Mouse (Mus musculus): ENCODE measurements at regions not wholly inside any gene's neighbourhood (a gene's known extent, or its start where the extent isn't known, plus 50 kb on each side); places are given as distances from the start of the nearest gene placed in this dataset.

- no peak overlapping the region for H3K27ac ChIP-seq (ENCODE audit: insufficient read depth, low read length)
- H3K4me3 ChIP-seq (ENCODE audit: insufficient read depth, low read length), result no peak overlapping the region
- no peaks in the 10 kb centered on the region for H3K4me1 ChIP-seq (ENCODE audit: control insufficient read depth, insufficient read depth, low read length)
- TF ChIP-seq CTCF (IDR thresholded peaks at IDR 0.05; ENCODE audit: extremely low read depth, insufficient read depth, low read length), result no peak
- TF ChIP-seq POLR2A (IDR thresholded peaks at IDR 0.05; ENCODE audit: extremely low read depth, insufficient read depth, low read length), result no peak
These were observed 519.1 kb upstream of the A1bg start for GRCm38 (mm10) chr15:61441734-61442398.

DNA sequence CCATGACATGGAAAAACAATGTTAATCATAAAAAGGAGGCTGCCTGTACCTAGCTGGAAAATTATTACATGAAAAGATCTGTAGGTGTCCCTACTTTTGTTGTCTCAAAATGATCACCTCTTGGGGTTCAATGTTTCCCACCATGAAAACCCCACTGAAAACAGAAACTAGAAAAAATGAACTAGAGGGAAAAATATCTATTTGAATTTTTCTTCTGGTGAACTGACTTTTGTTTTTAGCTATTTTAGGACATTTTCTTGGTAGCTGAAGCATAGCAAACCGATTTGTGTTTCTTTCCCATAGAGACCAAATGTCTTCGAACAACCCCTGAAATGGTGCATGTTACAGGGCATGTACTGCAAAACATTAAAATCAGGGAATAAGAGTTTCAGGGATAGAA lies 518.2 kb upstream of the A1bg start:
- Histone ChIP-seq H3K27ac (ENCODE audit: insufficient read depth, low read length) (no peak overlapping the region), H3K4me3 (ENCODE audit: insufficient read depth, low read length) (no peak overlapping the region)
- no peak for TF ChIP-seq CTCF (IDR thresholded peaks at IDR 0.05; ENCODE audit: extremely low read depth, insufficient read depth, low read length)
- no peak for TF ChIP-seq POLR2A (IDR thresholded peaks at IDR 0.05; ENCODE audit: extremely low read depth, insufficient read depth, low read length)

GRCm38 (mm10) chr15:61440284-61440683 lies 517.5 kb upstream of the A1bg start:
- Histone ChIP-seq H3K4me3 (ENCODE audit: insufficient read depth, low read length) (no peak overlapping the region), H3K4me1 (ENCODE audit: control insufficient read depth, insufficient read depth, low read length) (no peaks in the 10 kb centered on the region), H3K27ac (ENCODE audit: insufficient read depth, low read length) (no peak overlapping the region)
- no peak for TF ChIP-seq CTCF (IDR thresholded peaks at IDR 0.05; ENCODE audit: extremely low read depth, insufficient read depth, low read length)
- TF ChIP-seq POLR2A (IDR thresholded peaks at IDR 0.05; ENCODE audit: extremely low read depth, insufficient read depth, low read length), result no peak

More for the DNA sequence above, 518.2 kb upstream of the A1bg start:
- H3K4me1 ChIP-seq (ENCODE audit: control insufficient read depth, insufficient read depth, low read length), result no peaks in the 10 kb centered on the region

GRCm38 (mm10) chr15:61439623-61440170 lies 516.9 kb upstream of the A1bg start:
- no peak for TF ChIP-seq CTCF (IDR thresholded peaks at IDR 0.05; ENCODE audit: extremely low read depth, insufficient read depth, low read length)
- no peak for TF ChIP-seq POLR2A (IDR thresholded peaks at IDR 0.05; ENCODE audit: extremely low read depth, insufficient read depth, low read length)
- Histone ChIP-seq H3K27ac (ENCODE audit: insufficient read depth, low read length) (no peak overlapping the region), H3K4me3 (ENCODE audit: insufficient read depth, low read length) (no peak overlapping the region)

DNA sequence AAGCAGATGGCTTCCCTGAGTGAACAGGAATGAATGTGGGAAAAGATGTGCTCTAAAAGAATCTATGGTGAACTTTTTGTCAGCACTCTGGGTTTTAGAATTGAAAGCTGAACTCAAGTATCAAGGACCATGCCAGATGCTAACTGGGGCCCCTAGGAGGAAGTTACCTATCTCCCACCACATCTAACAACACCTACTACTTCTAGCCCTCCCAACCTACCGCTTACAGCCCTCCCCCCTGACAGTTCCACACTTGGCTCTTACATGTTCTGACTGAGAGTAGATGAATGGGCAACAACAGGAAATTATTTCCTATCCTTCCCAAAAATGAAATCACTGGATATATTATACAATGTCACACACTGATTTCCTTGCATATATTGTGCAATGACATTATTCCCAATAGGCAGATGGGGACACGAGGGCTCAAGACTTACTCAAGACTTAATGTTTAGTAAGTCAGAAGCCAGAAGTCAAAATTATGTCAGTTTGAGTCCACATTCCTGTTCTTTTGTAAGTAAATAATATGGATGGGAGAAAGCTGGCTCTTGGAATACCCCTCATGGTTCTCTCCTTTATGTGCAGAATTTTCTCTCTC lies 506.1 kb upstream of the A1bg start:
- Histone ChIP-seq H3K27ac (ENCODE audit: insufficient read depth, low read length) (no peak overlapping the region), H3K4me1 (ENCODE audit: control insufficient read depth, insufficient read depth, low read length) (no peaks in the 10 kb centered on the region), H3K4me3 (ENCODE audit: insufficient read depth, low read length) (no peak overlapping the region)
- TF ChIP-seq CTCF (IDR thresholded peaks at IDR 0.05; ENCODE audit: extremely low read depth, insufficient read depth, low read length) (no peak), POLR2A (IDR thresholded peaks at IDR 0.05; ENCODE audit: extremely low read depth, insufficient read depth, low read length) (no peak)

More at GRCm38 (mm10) chr15:61439623-61440170, 516.9 kb upstream of the A1bg start:
- no peaks in the 10 kb centered on the region for H3K4me1 ChIP-seq (ENCODE audit: control insufficient read depth, insufficient read depth, low read length)

- no peak overlapping the region for H3K4me3 ChIP-seq (ENCODE audit: insufficient read depth, low read length)
- no peak overlapping the region for H3K27ac ChIP-seq (ENCODE audit: insufficient read depth, low read length)
- TF ChIP-seq CTCF (IDR thresholded peaks at IDR 0.05; ENCODE audit: extremely low read depth, insufficient read depth, low read length) (no peak), POLR2A (IDR thresholded peaks at IDR 0.05; ENCODE audit: extremely low read depth, insufficient read depth, low read length) (no peak)
- H3K4me1 ChIP-seq (ENCODE audit: control insufficient read depth, insufficient read depth, low read length), result no peaks in the 10 kb centered on the region
These were observed 500.2 kb upstream of the A1bg start for GRCm38 (mm10) chr15:61422989-61423388.

DNA sequence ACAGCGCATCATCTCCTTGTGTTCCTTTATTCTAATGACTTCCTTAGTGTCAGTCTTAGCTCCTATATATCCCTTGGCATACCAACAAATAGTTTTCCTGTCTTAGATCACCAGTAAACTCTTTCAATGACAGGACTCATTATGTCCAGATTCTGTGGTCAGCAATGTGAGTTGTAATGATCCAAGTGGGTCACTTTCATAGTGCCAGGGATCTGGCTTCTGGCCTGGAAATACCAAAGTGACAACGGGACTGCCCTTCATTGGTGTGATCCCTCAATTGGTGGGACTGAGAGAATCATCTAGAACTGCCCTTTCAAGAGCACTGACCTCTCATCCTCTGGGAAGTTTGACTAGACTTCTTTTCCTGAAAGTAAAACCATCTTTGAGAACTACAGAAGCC lies 494.7 kb upstream of the A1bg start:
- Histone ChIP-seq H3K4me3 (ENCODE audit: insufficient read depth, low read length) (no peak overlapping the region), H3K4me1 (ENCODE audit: control insufficient read depth, insufficient read depth, low read length) (no peaks in the 10 kb centered on the region; the same call in 1 of the 2 replicates), H3K27ac (ENCODE audit: insufficient read depth, low read length) (no peak overlapping the region)
- TF ChIP-seq CTCF (IDR thresholded peaks at IDR 0.05; ENCODE audit: extremely low read depth, insufficient read depth, low read length), result no peak
- TF ChIP-seq POLR2A (IDR thresholded peaks at IDR 0.05; ENCODE audit: extremely low read depth, insufficient read depth, low read length), result no peak

- TF ChIP-seq POLR2A (IDR thresholded peaks at IDR 0.05; ENCODE audit: extremely low read depth, insufficient read depth, low read length), result no peak
- TF ChIP-seq CTCF (IDR thresholded peaks at IDR 0.05; ENCODE audit: extremely low read depth, insufficient read depth, low read length), result no peak
- no peak overlapping the region for H3K27ac ChIP-seq (ENCODE audit: insufficient read depth, low read length)
- no peak overlapping the region for H3K4me3 ChIP-seq (ENCODE audit: insufficient read depth, low read length)
These were observed 494.0 kb upstream of the A1bg start for GRCm38 (mm10) chr15:61416841-61417240.

DNA sequence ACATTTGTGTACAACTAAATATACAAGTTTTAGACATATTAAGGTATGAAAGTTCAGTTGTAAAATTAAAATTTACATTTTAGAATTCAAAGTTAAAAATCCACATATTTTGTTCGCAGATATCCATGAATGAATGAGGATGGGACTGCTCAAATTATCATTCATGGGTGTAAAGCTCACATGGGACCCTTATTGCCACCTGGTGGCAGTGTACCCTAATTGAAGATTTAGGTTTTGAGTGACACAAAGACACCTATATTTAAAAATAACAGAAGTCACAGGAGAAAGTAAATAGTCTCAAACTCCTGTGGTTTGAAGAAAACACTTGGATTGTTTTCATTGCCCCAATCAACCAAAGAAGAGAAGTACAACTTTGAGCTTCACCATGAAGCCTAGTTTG lies 492.8 kb upstream of the A1bg start:
- TF ChIP-seq CTCF (IDR thresholded peaks at IDR 0.05; ENCODE audit: extremely low read depth, insufficient read depth, low read length) (peak; percentile 6; the same call in 1 of the 2 replicates), POLR2A (IDR thresholded peaks at IDR 0.05; ENCODE audit: extremely low read depth, insufficient read depth, low read length) (no peak)
- H3K4me1 ChIP-seq (ENCODE audit: control insufficient read depth, insufficient read depth, low read length), result no peaks in the 10 kb centered on the region; the same call in 1 of the 2 replicates
- no peak overlapping the region for H3K4me3 ChIP-seq (ENCODE audit: insufficient read depth, low read length)

More at GRCm38 (mm10) chr15:61416841-61417240, 494.0 kb upstream of the A1bg start:
- H3K4me1 ChIP-seq (ENCODE audit: control insufficient read depth, insufficient read depth, low read length), result no peaks in the 10 kb centered on the region; the same call in 1 of the 2 replicates

DNA sequence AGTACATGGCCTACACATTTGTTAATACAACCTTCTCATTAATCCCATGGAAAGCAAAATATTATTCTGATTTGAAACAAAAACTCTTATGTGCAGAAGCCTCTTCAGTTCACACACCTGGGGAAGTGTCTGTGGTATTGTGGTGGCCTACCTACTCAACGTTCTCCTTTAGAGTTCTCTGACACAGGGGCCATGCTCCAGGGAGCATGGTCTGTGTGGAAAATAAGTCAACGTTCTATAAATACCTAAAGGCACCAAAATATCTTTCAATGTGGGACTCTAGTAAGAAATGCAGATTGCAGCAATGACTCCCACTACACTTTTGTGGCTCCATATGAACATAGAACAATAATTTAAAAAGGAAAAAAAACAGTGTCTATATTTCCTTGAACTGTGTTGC lies 489.0 kb upstream of the A1bg start:
- Histone ChIP-seq H3K4me1 (ENCODE audit: control insufficient read depth, insufficient read depth, low read length) (no peaks in the 10 kb centered on the region; the same call in 1 of the 2 replicates), H3K4me3 (ENCODE audit: insufficient read depth, low read length) (no peak overlapping the region), H3K27ac (ENCODE audit: insufficient read depth, low read length) (no peak overlapping the region)
- TF ChIP-seq POLR2A (IDR thresholded peaks at IDR 0.05; ENCODE audit: extremely low read depth, insufficient read depth, low read length) (no peak), CTCF (IDR thresholded peaks at IDR 0.05; ENCODE audit: extremely low read depth, insufficient read depth, low read length) (no peak)

More for the DNA sequence above, 492.8 kb upstream of the A1bg start:
- H3K27ac ChIP-seq (ENCODE audit: insufficient read depth, low read length), result no peak overlapping the region
